Mouse (Mus musculus): ENCODE results near the gene Gm17657. TPM values are rescaled to one million over a fixed set of nuclear protein-coding genes. Genes with fewer than 3 reads are reported as not detected.

Gene Gm17657
- polyA plus RNA-seq, 1 experiment from 2014 or later: not detected

DNA sequence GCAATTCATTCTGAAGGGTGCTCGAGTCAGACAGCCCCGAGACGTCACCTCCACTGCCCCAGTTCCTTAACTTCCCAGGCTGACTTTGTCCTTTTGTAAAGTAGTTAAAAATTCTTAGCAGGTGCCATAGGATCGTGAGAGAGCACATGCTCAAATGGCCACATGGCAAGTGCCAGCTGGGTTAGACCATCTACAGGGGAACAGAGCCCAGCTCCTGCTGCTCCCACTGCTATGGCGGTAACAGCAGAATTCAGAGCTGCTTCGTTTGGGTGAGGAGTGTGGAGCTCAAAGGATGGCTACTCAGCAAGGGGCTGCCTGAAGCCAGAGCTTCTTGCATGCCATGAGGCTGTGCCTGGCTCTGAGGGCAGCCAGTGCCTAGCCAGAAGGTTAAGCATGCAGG, 20.4 kb upstream of the Gm17657 start:
- no peaks in the 10 kb centered on the region for H3K4me1 ChIP-seq
- peaks cover 26% of the 10 kb centered on the region; the same call in 1 of the 2 replicates for H3K36me3 ChIP-seq (replicated peaks)
- H3K27ac ChIP-seq: no peak overlapping the region
- WGBS: 86% methylated on average over 6 of the region's 6 CpGs
- no peak overlapping the region for H3K4me3 ChIP-seq
- H3K4me2 ChIP-seq: no peak overlapping the region
- H3K9ac ChIP-seq: no peak overlapping the region
- ATAC-seq (replicated peaks): no peak
- H3K27me3 ChIP-seq (replicated peaks): no peaks in the 10 kb centered on the region
- no peaks in the 10 kb centered on the region for H3K9me3 ChIP-seq

DNA sequence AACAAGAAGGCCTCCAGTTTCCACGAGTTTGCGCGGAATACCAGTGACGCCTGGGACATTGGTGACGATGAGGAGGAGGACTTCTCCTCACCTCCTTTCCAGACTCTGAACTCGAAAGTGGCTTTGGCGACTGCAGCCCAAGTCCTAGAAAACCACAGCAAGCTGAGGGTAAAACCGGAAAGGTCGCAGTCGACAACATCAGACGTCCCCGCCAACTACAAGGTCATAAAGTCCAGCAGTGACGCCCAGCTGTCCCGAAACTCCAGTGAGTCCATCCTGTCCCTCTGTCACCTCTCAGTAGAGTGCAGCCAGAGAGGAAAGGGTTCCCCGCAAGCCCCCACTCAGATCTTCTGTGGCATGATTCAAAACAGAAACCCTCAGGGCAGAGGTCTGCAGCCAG, 19.0 kb upstream of the Gm17657 start:
- WGBS: 94% methylated on average over 15 of the region's 15 CpGs
- no peaks in the 10 kb centered on the region for H3K9me3 ChIP-seq
- H3K27me3 ChIP-seq (replicated peaks): no peaks in the 10 kb centered on the region
- H3K9ac ChIP-seq: no peak overlapping the region
- H3K36me3 ChIP-seq (replicated peaks): 0 out of 2 replicates have a peak, but pooled peaks cover 26% of the 10 kb centered on the region
- ATAC-seq (replicated peaks): no peak
- no peak overlapping the region for H3K4me3 ChIP-seq
- no peak overlapping the region for H3K4me2 ChIP-seq
- no peak overlapping the region for H3K27ac ChIP-seq
- H3K4me1 ChIP-seq: no peaks in the 10 kb centered on the region

DNA sequence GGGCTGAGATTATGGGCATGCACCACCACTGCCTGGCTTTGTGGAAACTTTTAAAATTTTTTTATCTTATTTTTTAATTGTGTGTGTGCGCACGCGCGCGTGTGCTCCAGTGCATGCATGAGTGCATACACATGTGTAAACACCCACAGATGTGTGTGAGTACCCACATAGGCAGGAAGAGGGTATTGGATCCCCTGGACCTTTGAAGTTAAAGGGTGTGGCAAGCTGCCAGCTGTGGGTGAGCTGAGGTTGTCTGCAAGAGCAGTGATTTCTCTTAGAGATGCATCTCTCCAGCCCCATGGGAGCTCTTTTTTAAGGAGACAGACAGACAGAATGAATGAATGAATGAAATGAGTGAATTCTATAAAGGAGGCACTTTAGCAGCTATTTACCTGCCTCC, 16.1 kb upstream of the Gm17657 start:
- Histone ChIP-seq H3K4me2 (no peak overlapping the region), H3K9me3 (no peaks in the 10 kb centered on the region), H3K4me1 (no peaks in the 10 kb centered on the region), H3K27ac (no peak overlapping the region), H3K36me3 (replicated peaks) (0 out of 2 replicates have a peak, but pooled peaks cover 7% of the 10 kb centered on the region), H3K4me3 (no peak overlapping the region), H3K9ac (no peak overlapping the region), H3K27me3 (replicated peaks) (no peaks in the 10 kb centered on the region)
- 99% methylated on average over 5 of the region's 5 CpGs for WGBS
- ATAC-seq (replicated peaks): no peak

DNA sequence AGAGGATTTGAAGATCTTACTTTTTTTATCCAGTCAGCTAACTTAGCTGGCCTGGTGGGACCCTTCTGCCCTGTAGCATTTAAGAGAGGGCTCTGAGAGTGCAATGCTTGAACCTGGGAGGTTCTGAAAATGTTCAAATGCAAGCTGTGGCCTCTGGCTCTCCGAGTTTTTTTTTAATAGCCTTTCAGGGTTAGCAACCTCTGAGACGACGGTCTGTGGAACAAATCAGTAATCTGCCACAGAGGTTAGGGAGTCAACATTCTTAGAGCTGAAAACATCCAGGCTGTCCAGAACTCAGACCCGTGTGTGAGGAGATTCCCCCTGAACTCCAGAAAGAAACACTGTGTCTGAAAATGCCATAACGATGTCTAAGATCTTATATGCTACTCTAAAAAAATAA, 9.0 kb upstream of the Gm17657 start:
- H3K27ac ChIP-seq: no peak overlapping the region
- 86% methylated on average over 5 of the region's 5 CpGs for WGBS

DNA sequence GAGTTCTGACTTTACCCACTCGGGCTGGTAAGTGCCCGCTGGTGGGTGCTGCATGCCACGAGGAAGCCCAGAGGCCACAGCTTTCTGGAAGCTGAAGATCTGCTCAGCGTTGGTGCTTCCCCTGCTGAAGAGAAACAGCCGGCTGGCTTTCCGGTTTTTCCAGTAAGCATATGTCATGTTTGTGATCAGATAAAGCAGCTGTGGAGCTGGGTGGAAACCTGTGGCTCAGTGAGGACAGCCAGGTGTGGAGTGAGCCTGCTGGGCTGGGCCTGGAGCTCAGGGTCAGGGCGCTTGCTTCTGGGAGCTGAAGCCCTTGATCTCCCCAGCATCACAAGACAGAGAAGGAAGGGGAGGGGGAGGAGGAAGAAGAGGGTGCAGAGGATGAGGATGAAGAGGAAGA, 7.5 kb upstream of the Gm17657 start:
- no peak overlapping the region for H3K4me2 ChIP-seq
- no peak overlapping the region for H3K27ac ChIP-seq
- ATAC-seq (replicated peaks): no peak
- H3K4me3 ChIP-seq: no peak overlapping the region
- no peaks in the 10 kb centered on the region; the same call in 1 of the 2 replicates for H3K36me3 ChIP-seq (replicated peaks)
- no peaks in the 10 kb centered on the region for H3K9me3 ChIP-seq
- no peaks in the 10 kb centered on the region for H3K27me3 ChIP-seq (replicated peaks)
- H3K9ac ChIP-seq: no peak overlapping the region
- no peaks in the 10 kb centered on the region for H3K4me1 ChIP-seq
- 94% methylated on average over 7 of the region's 7 CpGs for WGBS

More for the DNA sequence above, 9.0 kb upstream of the Gm17657 start:
- Histone ChIP-seq H3K27me3 (replicated peaks) (no peaks in the 10 kb centered on the region), H3K4me3 (no peak overlapping the region), H3K4me1 (no peaks in the 10 kb centered on the region), H3K36me3 (replicated peaks) (no peaks in the 10 kb centered on the region; the same call in 1 of the 2 replicates), H3K9me3 (no peaks in the 10 kb centered on the region), H3K4me2 (no peak overlapping the region), H3K9ac (no peak overlapping the region)
- ATAC-seq (replicated peaks): no peak

DNA sequence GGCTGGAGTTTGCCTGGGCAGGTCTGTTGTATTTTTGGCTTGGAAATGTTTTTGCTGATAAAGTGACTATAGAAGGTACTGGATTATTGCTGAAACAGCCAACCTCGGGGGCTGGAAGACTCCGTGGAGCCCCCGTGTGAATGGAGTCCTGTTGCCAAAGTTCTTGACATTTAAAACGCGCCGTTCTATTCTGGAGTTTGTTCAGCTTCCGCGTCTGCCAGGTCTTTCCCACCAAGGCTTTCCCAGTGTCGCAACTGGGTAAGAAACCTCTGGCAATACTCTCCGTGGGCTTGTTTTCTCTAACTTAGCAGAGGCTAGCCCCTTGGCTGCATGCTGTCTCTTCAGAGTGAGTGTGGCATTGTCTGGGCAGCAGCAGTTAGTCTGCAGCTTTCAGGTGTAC, 7.0 kb upstream of the Gm17657 start:
- no peak overlapping the region for H3K4me2 ChIP-seq
- no peak overlapping the region for H3K9ac ChIP-seq
- no peaks in the 10 kb centered on the region for H3K27me3 ChIP-seq (replicated peaks)
- H3K4me3 ChIP-seq: no peak overlapping the region
- H3K4me1 ChIP-seq: no peaks in the 10 kb centered on the region
- ATAC-seq (replicated peaks): no peak
- H3K27ac ChIP-seq: no peak overlapping the region
- no peaks in the 10 kb centered on the region for H3K9me3 ChIP-seq
- WGBS: 91% methylated on average over 10 of the region's 10 CpGs
- no peaks in the 10 kb centered on the region; the same call in 1 of the 2 replicates for H3K36me3 ChIP-seq (replicated peaks)

DNA sequence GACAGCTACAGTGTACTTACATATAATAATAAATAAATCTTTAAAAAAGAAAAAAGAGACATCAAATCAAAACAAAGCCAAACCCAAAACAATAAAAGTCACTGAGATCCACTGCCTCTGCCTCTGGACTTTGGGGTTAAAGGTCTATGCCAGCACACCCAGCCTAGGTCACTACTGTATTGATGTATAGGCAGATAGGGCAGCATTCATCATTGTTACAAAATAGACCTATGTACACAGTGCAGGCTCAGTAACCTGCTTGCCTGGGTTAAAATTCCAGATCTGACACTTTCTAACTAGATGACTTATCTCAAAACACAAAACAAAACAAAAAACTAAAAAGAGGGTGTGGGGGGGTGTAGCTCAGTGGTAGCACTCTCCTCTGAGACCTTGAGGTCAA, 4.7 kb upstream of the Gm17657 start:
- Histone ChIP-seq H3K4me3 (no peak overlapping the region), H3K27ac (no peak overlapping the region), H3K9me3 (no peaks in the 10 kb centered on the region), H3K9ac (no peak overlapping the region), H3K36me3 (replicated peaks) (no peaks in the 10 kb centered on the region), H3K4me2 (no peak overlapping the region), H3K4me1 (peaks cover 16% of the 10 kb centered on the region), H3K27me3 (replicated peaks) (no peaks in the 10 kb centered on the region)
- ATAC-seq (replicated peaks): no peak

DNA sequence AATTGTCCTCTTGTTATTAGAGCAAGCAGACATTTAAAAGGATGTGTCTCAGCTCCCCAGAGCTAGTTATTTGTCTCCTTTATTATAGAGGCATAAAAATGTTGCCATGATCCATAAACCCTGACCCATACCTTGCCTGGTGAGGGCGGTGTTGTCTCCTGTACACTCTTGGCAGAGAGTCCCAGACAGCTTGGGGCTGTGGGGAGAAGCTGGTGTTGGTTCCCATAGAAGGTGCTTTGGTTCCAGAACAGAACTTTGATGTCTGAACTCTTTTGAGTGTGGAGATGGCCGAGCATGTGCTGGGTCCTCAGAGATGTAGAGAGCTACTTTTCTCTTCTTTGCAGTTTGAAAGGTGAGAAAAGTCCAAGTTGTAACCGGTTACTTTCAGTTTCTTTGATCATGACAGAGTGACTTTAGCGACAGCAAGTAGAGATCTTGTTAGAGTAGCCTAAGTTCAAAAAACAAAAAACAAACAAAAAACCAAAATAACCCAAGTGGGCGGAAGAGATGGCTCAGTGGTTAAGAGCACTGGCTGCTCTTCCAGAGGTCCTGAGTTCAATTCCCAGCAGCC, 2.8 kb upstream of the Gm17657 start, which contains the start of gene Tmem217:
Tmem217 (minus strand) TSS at position 224 of the 571 bp plus-strand sequence.
- Histone ChIP-seq H3K4me1 (peaks cover 16% of the 10 kb centered on the region), H3K27ac (no peak within 1 kb of the TSS), H3K27me3 (replicated peaks) (no peaks in the 10 kb centered on the region), H3K9me3 (no peaks in the 10 kb centered on the region), H3K4me3 (no peak within 1 kb of the TSS), H3K36me3 (replicated peaks) (no peaks in the 10 kb centered on the region), H3K4me2 (peak within 1 kb of the TSS; percentile 79; the same call in 1 of the 2 replicates), H3K9ac (no peak within 1 kb of the TSS; the same call in 1 of the 2 replicates)
- ATAC-seq (replicated peaks): no peak
- 95% methylated on average over 5 of the region's 5 CpGs for WGBS

DNA sequence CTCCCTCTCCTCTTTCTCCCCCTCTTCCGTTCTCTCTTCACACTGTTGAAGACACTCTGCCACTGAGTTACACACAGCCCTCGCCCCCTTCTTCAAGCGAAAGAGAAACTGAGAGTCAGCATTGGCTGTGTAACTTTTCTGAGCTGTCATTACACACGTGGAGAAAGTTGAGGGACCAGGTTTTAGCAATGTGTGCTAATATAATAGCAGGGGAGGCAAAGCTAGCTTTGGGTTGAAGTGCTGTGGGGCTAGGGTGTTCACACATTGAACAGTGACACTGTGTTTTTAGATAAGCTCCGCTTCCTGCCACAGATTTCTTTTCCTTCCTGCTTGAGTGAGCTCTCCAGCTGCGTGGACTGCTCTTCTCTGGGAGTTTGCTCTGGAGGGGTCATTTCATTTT, 1.6 kb upstream of the Gm17657 start:
- H3K27me3 ChIP-seq (replicated peaks): no peaks in the 10 kb centered on the region
- H3K4me1 ChIP-seq: peaks cover 16% of the 10 kb centered on the region
- H3K9me3 ChIP-seq: no peaks in the 10 kb centered on the region
- no peak for ATAC-seq (replicated peaks)
- 63% methylated on average over 6 of the region's 6 CpGs for WGBS
- no peak overlapping the region for H3K4me3 ChIP-seq
- no peak overlapping the region for H3K27ac ChIP-seq
- H3K36me3 ChIP-seq (replicated peaks): no peaks in the 10 kb centered on the region
- H3K4me2 ChIP-seq: peak overlapping the region; percentile 79
- no peak overlapping the region; the same call in 1 of the 2 replicates for H3K9ac ChIP-seq

DNA sequence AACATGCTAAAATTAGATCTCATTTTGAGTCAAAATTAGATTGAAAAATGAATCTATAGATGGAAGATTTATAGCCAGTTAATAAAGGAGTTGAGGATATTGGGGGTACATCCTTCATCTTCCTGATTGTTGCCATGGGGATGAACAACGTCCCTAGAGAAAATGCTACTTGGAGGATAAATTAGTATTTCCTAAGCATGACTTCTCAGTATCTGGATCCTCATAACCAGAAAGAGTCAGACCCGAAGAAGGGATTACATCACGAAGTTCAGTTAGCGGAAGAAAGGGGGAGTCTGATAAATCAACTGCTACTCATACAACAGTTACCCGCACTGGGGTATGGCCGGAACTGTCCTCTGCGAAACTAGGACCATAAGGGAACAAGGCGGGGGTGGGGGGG, 444 bp downstream of the Gm17657 start:
- 44% methylated on average over 8 of the region's 8 CpGs for WGBS
- ATAC-seq (replicated peaks): peak; percentile 37; the same call in 1 of the 2 replicates
- Histone ChIP-seq H3K27ac (no peak overlapping the region), H3K9me3 (no peaks in the 10 kb centered on the region), H3K9ac (no peak overlapping the region), H3K4me1 (peaks cover 16% of the 10 kb centered on the region), H3K4me2 (peak overlapping the region; percentile 79), H3K4me3 (no peak overlapping the region), H3K27me3 (replicated peaks) (no peaks in the 10 kb centered on the region), H3K36me3 (replicated peaks) (no peaks in the 10 kb centered on the region)

DNA sequence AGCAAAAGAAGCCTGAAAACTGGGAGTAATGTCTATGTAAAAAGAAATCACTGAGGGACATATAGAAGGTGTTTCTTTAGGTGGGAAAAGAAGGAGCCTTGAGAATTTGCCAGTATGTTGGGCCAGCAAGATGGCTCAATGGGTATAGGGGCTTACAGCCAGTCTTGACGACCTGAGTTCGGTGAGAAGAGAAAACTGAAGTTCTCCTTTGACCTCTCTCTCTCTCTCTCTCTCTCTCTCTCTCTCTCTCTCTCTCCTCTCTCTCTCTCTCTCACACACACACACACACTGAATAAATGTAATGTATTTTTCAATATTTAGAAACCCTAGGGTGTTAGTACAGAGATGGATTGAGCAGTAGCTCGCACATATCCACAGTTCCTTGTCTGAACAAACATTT, 944 bp downstream of the Gm17657 start:
- no peak for ATAC-seq (replicated peaks)
- no peak overlapping the region for H3K9ac ChIP-seq

DNA sequence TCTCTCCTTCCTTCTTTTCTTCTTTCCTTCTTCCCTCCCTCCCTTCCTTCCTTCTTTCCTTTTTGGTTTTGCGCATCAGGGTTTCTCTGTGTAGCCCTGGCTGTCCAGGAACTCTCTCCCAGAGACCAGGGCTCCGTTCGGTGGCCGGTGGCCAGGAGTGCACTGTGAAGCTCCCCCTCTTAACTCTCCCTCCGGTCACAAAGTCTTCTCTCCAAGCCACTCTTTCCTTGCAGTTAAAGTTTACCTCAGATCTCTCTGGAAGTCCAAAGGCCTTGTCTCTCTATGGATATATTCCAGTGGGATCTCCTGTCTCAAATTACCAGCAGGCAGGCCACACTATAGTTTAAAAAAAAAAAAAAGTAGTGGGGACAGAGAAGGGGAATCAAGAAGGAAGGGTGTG, 4.2 kb downstream of the Gm17657 start:
- no peak overlapping the region for H3K27ac ChIP-seq
- H3K4me3 ChIP-seq: no peak overlapping the region
- H3K27me3 ChIP-seq (replicated peaks): no peaks in the 10 kb centered on the region
- peaks cover 5% of the 10 kb centered on the region for H3K4me1 ChIP-seq
- no peak for ATAC-seq (replicated peaks)
- no peaks in the 10 kb centered on the region for H3K36me3 ChIP-seq (replicated peaks)
- H3K4me2 ChIP-seq: no peak overlapping the region
- no peak overlapping the region for H3K9ac ChIP-seq
- 93% methylated on average over 5 of the region's 5 CpGs for WGBS
- H3K9me3 ChIP-seq: no peaks in the 10 kb centered on the region

More for the DNA sequence above, 944 bp downstream of the Gm17657 start:
- peaks cover 16% of the 10 kb centered on the region for H3K4me1 ChIP-seq
- H3K27ac ChIP-seq: no peak overlapping the region
- H3K4me3 ChIP-seq: no peak overlapping the region
- H3K4me2 ChIP-seq: no peak overlapping the region
- no peaks in the 10 kb centered on the region for H3K36me3 ChIP-seq (replicated peaks)
- no peaks in the 10 kb centered on the region for H3K27me3 ChIP-seq (replicated peaks)
- WGBS: 68% methylated on average over 3 of the region's 3 CpGs
- no peaks in the 10 kb centered on the region for H3K9me3 ChIP-seq

DNA sequence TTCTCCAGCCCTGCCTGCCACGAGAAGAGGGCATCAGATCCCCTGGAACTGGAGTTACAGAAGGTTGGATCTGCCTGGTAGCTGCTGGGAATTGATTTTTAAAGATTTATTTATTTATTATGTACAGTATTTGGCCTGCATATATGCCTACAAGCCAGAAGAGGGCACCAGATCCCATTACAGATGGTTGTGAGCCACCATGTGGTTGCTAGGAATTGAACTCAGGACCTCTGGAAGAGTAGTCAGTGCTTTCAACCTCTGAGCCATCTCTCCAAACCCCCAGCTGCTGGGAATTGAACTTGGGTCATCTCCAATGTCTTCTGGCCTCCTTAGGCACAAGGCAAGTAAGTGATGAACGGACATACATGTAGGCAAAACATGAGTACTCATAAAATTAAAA, 5.4 kb downstream of the Gm17657 start:
- ATAC-seq (replicated peaks): no peak
- H3K9ac ChIP-seq: no peak overlapping the region
- H3K27me3 ChIP-seq (replicated peaks): no peaks in the 10 kb centered on the region
- no peak overlapping the region for H3K27ac ChIP-seq
- no peaks in the 10 kb centered on the region for H3K9me3 ChIP-seq
- H3K36me3 ChIP-seq (replicated peaks): no peaks in the 10 kb centered on the region
- H3K4me3 ChIP-seq: no peak overlapping the region
- WGBS: 80% methylated on average over 2 of the region's 2 CpGs
- no peaks in the 10 kb centered on the region for H3K4me1 ChIP-seq
- no peak overlapping the region for H3K4me2 ChIP-seq

Data from midbrain, embryonic 15.5 days (tissue).